Mouse (Mus musculus) adrenal gland, postnatal 4 days (tissue): ENCODE data around the gene Adora1. TPM values are rescaled to one million over a fixed set of nuclear protein-coding genes. Genes with fewer than 3 reads are reported as not detected.

ENCODE experiments used
- DNase-seq, 2 experiments: peaks; one replicate each; pipeline ENCODE4 v3.0.0; 2021 to 2022; ENCODE audit warnings: low spot score in 2 of 2, mixed read lengths in 2 of 2
- total RNA-seq, 2 experiments: library from RNA; stranded (reverse); gene quantifications; 2 replicates each; pipeline ENCODE4 v1.2.3; 2021

Adora1 gene
- total RNA-seq, 2 experiments from 2014 or later: 88.6 to 106 TPM

DNA sequence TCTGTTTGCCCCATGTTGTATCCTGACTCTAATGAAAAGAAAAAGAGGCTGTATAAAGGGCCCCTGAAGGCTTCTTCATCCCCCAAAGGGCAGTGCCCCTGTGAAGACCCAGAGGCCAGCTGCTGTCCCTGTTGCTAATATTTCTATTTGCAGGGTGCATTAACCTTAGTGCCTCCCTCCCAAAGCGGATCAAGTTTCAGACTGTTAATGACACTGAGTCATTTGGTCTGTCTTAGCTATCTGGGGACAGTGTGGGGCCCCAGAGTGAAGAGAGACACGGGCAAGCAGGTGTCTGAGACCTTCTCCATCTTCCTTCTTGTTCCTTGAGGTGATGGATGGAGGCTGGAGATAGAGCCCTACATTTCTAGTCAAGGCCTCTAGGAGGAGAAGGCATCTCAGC is 40.1 kb downstream of the Adora1 start:
- no peak for DNase-seq

DNA sequence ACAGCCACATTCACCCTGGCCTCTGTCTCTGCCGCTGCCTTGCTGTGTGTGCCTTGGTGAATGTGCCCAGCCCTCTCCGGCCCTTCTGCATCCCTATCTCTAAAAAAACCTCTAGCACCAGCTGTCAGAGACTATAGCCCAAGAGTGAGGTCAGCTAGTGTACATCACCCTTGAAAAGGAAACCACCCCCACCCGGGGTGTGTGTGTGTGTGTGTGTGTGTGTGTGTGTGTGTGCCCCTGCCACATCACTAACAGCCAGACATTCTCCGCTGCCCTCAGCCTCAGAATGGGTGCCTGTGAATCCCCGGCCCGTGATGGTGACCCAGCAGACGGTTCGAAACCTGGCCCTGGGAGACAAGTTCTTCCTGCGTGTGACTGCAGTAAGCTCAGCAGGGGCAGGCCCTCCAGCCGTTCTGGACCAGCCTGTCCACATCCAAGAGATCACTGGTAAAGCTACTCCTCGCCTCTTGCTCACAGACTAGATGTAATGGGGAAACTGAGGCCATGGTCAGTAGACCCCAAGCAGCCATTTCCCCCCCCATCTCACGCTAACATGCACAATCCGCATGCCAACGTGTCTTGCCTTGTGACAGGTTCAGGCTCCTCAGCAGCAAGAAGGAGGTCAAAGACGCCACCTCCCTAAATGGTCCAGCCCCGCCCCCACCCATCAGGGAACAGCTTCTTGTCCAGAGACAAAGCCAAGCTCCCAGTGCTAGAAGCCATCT is 40.8 kb downstream of the Adora1 start:
- no peak for DNase-seq

DNA sequence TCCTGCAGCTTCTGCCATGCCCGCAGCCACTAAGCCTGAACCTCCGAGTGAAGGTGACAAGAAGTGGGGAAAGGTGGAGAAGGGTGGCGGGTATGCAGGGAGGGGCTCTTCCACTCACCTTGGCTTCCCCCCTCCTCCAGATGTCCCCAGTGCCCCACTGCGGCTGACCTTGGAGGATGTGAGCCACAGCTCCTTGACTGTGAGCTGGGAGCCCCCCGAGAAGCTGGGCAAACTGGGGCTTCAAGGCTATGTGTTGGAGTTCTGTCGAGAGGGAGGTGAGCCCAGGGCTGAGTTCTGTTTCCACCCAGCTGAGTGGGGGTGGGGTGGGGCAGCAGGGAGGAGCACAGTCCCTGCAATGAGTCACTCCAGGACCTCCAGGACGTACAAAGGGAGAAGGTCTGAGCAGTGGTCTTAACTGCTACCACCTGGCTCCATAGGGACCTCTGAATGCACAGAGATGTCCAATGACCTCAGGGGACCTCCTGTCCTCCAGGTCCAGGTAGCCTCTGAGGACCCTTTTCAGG is 41.5 kb downstream of the Adora1 start:
- DNase-seq: no peak

DNA sequence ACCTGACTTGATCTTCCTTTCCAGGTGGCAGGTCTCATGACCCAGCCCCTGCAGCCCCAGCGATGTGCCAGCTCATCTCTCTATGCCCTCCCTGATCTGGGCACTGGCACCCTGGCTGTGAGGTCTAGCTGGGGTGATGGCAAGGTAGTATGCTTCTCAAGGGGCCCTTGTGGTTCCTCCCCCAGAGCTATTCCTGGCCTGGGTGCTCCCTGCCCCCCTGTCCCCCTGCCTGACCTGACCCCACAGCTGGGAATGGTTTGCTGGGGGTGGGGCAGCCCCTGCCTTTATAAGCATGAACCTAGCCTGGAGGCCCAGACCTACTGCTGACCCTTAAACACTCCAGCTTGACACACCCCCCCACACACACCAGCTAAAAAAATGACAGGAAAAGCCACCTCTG is 42.1 kb downstream of the Adora1 start, which contains the start of gene Mybph:
TSS of gene Mybph (plus strand) at position 323 of the 400 bp plus-strand sequence.
- DNase-seq: no peak

DNA sequence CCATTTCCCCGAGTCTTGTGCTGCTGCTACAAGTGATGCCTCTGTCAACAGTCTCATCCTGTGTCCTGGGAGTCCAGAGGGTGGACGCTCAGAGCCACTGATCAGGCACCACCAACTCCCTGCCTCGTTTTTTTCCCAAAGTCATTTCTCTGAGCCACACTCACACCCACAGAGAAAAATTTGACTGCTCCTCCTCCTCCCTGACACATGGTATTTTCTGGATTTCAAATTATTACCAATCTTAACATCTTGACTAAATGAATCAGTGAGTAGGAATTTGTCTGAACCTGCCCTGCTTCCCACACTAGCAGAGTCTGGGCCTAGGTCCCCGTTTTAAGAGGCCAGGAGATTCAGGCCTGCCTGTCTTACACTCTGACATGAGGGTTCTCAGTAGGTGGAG is 43.2 kb downstream of the Adora1 start:
- no peak for DNase-seq

DNA sequence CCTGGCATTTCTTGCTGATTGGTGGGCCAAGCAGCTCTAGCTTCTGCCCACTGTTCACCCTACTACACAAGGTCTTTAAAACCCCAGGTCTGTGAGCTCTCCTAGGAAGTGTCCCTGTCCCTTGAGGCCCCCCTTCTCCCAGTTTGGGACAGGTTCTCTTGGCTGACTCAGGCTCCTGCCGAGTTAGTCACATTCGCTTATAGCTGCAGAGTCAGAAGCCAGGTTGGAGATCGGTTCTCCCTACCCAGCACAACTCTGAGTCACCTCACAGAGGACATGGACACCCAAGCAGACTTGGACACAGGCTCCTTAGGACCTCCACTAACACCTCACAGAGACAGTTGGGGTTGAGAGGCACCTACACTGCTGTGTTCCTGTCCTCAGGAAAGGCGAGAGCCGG is 44.0 kb downstream of the Adora1 start:
- no peak for DNase-seq

DNA sequence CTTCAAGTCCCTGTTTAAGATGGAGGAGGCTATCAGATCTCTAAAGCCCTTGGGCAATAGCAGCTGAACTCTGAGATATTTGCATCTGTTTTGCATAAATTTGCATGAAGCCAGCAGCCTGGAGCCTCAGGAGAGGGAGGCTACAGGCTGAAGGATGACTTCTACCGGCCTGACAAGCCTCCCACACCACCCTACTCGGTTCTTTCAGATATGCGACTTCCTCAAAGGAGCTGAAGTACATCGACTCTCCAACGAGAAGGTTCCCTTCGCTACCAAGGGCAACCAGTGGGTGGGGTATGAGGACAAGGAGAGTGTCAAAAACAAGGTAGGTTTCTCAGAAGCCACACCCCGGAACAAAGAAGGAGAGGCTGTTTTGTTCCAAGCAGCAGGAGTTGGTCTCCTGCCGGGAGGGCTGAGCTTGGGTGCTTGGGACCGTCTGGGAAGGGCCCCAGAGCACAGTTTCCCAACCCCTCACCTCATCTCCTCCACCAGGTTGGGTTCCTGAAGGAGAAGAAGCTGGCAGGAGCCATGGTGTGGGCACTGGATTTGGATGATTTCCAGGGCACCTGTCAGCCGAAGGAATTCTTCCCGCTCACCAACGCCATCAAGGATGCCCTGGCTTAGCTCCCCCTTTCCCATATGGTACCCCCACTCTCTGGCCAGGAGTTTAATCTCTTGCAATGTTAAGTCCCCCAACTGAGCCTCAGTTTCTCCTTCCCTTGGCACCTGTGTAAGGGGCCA is 46.1 kb downstream of the Adora1 start:
- DNase-seq: no peak

DNA sequence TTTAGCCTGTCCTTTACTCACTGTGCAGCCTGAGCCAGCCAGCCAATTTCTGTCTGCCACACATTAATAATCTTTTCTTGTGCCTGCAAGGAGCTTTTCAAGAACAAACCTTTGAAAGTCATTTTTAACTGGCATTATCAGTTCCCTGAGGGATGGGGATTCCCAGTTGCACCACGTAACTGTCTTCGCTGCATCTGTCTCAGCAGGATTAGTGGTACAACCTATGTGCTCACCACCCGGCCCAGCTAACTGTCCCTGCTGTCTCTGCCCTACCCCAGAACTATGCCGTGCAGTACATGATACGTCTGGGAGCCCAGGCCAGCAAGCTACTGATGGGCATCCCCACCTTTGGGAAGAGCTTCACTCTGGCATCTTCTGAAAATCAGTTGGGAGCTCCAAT is 47.0 kb downstream of the Adora1 start:
- DNase-seq: no peak

DNA sequence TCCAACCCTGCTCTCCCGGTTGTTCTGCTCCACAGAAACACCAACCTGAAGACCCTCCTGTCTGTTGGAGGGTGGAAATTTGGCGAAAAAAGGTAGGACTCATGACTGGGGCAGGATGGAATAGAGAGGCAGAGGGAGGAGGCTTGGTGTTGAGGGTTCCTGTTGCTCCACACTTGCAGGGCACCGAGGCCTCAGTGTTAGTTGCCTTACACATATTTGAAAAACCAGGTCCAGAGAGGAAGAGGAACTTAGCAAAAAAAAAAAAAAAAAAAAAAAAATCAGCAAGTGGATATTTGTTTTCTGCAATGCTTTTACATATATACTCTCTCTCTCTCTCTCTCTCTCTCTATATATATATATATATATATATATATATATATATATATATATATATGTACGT is 51.1 kb downstream of the Adora1 start:
- no peak for DNase-seq

DNA sequence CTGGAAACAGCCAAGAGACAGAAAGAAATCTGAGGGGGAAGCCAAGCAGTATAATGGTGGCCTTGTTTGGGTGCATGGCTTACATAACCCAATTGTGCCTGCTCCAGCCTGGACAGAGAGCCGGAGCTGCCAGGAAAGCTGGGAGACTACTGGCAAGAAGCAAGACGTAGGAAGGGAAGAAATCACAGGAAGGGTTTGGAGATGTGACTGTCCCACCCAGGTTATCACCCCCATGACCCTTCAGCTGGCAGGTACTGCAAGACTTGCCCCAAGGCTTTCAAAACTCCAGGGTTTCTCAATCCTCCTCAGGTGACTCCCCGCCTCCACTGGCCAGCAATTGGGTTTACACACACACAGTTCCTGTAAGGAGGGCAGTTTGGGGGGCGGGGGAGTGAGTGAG is 53.2 kb downstream of the Adora1 start, which contains the start of gene Chil1:
TSS of gene Chil1 (plus strand) at position 152 of the 400 bp plus-strand sequence.
- DNase-seq: no peak

DNA sequence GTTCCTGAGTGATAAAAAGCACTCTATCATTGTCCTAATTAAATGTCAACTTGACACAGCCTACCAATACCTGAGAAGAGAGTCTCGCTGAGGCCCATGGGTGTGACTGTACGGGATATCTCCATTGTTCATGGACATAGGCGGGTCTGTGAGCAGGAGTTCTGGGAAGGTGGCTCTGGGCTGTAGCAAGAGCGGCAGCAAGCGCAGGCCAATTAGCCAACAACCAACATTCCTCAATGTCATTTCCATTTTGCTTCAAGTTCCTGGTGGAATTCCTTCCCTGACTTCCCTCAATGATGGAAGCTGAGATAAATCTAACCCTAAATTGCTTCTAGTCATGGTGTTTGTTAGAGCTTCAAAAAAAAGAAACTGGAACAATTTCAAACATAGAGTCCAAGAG is 57.3 kb downstream of the Adora1 start:
- DNase-seq: no peak

DNA sequence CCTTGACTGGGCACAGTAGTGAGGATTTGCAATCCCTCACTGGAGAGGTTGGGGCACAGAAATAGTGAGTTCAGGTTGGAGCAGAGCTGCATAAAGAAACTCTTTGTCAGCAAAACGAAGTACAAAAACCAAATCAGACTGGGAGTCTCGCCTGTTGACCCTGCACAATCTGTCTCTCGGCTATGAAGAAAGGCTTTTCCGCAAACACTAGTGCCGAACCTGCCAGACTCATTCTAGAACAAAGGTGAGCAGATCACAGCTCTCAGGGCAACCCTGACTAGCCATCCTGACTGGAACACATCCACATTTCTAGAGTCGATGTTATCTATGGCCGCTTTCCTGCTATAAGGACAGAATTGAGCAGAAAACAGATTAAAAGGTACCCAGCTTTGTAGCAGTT is 62.1 kb downstream of the Adora1 start:
- DNase-seq: no peak

DNA sequence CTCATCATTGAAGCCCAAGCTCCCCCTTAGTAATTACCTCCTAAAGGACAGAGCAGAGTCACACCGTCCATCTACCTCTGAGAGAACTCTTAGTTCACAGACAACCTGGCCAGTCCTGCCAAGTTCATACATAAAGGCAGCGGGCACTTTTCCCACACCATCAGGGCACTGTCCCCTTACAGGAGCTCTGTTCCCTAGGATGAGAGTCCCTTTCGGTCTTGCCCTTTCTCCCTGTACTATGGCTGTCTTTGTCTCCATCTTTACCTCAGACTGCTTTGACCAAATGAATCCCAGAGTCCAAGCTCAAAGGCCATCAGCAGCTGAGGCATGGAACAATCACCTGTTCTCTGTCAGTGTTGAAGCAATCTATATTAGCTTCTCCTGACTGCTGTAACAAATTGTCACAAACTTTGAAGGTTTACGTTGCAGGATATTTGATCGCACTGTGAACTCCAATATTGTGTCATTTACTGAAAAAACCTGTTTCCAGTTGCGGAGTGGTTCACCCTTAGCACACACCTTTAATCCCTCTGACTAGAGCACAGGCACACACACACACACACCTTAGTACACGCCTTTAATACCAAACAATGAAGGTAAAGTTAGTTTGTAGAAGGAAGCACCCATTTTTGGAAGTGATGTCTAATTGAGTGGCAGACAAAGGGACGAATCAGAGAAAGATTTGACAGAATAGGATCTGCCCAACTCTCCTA is 66.1 kb downstream of the Adora1 start:
- DNase-seq: no peak

DNA sequence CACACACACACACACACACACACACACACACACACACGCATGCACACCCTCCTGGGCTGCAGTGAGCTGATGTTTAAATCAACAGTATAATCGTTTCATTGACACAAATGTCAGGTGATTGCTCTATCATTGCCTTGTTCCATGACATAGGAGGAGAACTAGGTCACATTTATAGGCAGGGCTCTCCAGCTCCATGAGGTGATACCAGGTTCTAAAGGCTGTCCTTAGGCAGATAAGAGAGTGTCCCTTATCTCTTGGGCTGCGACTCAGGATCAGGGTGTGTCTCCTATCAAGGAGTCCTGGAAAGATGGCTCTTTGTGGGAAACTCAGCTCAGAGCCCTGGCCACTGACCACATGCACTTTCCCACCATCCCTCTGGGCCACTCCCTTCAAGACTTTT is 66.7 kb downstream of the Adora1 start:
- no peak for DNase-seq

DNA sequence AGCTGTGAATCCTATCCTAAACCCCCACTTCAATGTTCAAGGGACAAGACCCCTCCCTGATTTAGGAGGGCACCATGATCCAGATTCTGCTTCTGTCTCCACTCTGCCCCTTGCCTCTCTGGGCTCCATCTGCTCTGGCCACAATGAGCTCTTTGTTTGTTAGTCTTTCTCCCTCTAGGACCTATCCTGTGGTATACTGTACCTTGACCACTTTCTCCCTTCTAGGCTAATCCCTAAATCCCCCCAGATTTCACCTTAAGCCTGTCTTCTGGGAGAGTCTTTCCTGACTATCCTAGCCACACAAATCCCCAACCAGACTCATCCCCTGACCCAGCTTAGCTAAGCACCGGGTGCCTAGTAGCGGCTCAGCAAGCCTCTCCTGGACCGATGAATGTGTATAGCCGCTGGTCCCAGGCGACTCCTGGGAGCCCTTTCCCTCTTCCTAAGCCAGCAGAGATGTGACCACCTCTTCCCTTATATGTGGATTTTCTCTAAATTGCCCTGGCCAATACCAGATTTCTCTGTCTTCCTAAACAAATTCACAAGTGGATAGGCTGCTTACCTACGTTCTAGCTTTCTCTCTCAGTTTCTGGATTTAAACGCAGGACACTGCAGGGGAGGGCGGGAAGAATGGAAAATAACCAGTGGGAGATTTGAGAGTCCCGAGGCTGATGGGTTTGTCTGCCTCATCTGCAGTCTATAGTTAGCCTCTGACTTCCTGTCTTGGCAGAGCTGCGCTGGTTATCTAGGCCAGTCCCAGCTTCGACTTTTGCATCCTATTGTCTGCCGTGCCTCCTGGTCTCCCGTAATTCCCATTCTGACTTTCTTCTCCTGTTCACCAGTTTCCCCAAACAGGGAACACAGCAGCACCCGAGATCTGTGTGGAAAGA is 67.6 kb downstream of the Adora1 start:
- no peak for DNase-seq

DNA sequence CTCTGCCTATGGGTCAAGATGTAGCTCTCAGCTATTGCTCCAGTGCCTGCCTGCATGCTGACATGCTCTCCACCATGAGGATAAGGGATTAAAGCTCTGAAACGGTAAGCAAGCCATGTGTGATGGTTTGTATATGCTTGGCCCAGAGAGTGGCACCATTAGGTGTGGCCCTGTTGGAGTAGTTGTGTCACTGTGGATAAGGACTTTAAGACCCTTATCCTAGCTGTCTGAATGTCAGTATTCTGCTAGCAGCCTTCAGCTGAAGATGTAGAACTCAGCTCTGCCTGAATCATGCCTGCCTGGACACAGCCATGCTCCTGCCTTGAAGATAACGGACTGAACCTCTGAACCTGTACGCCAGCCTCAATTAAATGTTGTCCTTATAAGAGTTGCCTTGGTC is 68.7 kb downstream of the Adora1 start:
- no peak for DNase-seq

DNA sequence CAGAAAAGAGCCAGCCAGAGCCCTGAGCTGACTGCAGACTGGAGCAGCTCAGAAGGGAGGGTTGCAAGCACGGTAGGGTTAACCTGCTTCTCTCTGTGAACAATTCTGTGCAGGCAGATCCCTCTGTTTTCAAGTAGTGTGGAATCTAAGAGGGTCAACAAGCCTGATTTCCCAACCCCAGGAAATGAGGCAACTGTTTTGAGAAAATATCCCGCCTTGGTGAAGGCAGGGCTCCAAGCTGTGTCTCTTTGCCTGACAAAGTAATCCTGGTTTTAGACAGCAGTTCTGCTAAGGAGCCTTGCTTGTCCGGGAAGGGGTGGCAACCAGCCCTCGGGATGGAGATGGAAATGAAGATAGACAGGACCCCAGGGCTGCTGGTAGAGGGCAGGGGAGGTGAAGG is 70.8 kb downstream of the Adora1 start:
- no peak for DNase-seq

DNA sequence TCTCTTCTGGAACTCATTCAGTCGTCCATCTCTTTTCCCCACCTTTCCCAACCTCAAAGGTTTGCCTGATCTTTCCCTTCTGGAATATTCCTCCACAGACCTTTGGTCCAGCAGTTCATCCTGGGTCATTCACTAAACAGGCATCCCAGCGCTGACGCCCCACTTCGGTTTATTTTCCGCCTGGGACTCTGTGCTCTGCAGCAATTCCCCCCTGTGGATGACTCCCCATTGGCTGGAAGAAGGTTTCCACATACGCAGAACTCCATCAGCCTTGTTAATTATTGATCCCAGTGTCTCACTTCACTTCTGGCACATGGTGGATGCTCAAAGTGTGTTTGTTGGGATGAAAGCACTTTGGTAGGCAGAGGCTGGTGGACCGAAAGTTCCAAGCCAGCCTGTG is 71.8 kb downstream of the Adora1 start:
- no peak for DNase-seq

DNA sequence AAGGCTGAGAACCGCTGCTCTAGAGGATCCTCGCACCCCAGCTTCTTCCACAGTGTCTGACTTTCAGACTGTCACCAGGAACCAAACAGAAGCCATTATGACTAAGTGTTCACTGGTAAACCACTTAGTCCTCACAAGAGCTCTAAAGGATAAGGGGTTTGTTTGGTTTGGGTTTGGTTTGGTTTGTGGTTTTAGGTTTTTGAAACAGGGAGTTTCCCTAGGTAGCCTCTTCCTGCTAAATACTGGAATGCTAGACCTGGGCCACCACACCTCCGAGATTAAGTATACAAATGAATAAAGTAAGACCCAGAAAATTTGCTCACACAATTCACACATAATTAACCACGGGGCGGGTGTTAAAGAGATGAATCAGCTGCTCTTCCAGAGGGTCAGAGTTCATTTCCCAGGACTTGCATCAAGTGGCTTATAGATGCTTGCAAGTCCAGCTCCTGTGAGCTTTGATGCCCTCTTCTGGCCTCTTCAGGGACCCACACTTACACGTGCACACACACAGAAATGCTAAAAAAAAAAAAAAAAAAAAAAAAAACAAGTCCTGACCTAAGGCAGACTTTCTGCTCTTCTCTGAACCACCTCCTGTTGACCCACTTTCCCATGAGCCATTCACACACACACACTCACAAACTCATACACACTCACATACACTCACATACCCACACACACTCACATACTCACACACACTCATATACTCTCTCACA is 72.6 kb downstream of the Adora1 start:
- DNase-seq: no peak

DNA sequence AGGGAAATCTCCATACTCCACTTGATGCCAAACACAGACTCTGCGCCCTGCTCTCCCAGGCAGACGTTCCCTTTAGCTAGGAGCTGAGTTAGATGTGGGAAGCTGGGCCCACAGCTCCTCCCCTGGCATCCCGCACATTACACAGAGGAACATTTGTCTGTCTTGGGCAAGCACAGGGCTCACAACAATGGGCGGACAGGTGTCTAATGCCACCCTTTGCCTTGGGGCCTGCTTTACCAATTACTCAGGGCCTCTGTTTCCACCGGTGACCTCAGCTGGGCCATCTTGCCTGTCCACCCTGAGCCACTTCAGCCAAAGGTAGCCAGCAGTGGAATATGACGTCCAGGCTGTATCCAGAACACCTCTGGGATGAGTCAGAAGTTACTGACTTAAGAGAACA is 73.8 kb downstream of the Adora1 start:
- no peak for DNase-seq
